ENCODE assay signal across 7 mouse cellular contexts in genomic region chr13:58035470-58036156, GRCm38 (mm10).
DNase-seq lines count a peak whose midpoint lies in the region; ATAC-seq and TF ChIP-seq lines count a peak whose summit lies in the region.

No protein-coding gene starts in this region.

- H3K9ac ChIP-seq in liver, postnatal 0 days (replicated peaks), result no peak overlapping the region
- H3K9ac ChIP-seq in stomach, embryonic 16.5 days (ENCODE audit: low read length), result no peak overlapping the region

- H3K36me3 ChIP-seq in liver, postnatal 0 days (replicated peaks; ENCODE audit: insufficient read depth, low read length), result 0 out of 2 replicates have a peak, but pooled peaks cover 8% of the 10 kb centered on the region
- H3K36me3 ChIP-seq in stomach, embryonic 16.5 days (ENCODE audit: control insufficient read depth, insufficient read depth, low read length), result no peaks in the 10 kb centered on the region

- no peaks in the 10 kb centered on the region for H3K27me3 ChIP-seq in liver, postnatal 0 days (ENCODE audit: insufficient read depth, low read length)
- H3K27me3 ChIP-seq in stomach, embryonic 16.5 days (ENCODE audit: control insufficient read depth, insufficient read depth, low read length), result no peaks in the 10 kb centered on the region

- TF ChIP-seq EP300 in liver, postnatal 0 days (IDR thresholded peaks at IDR 0.05; ENCODE audit: low read depth), result no peak

- no peak overlapping the region for H3K27ac ChIP-seq in liver, postnatal 0 days (ENCODE audit: low read depth)
- H3K27ac ChIP-seq in stomach, embryonic 16.5 days (ENCODE audit: low read length), result no peak overlapping the region

- 55% methylated on average over 10 of the region's 10 CpGs for WGBS in liver, postnatal 0 days (ENCODE audit: insufficient replicate concordance)
- 45% methylated on average over 10 of the region's 10 CpGs for WGBS in stomach, embryonic 16.5 days

- no peak for ATAC-seq in liver, postnatal 0 days
- peak; percentile 79 for ATAC-seq in stomach, embryonic 16.5 days (ENCODE audit: insufficient read depth, low FRiP score)

- TF ChIP-seq POLR2A in brain, embryonic 14.5 days (IDR thresholded peaks at IDR 0.05; ENCODE audit: borderline replicate concordance, extremely low read depth, insufficient read depth, insufficient read length, poor library complexity, severe bottlenecking), result no peak

- no peak overlapping the region for H3K4me3 ChIP-seq in liver, postnatal 0 days (ENCODE audit: low read depth, low read length)
- H3K4me3 ChIP-seq in stomach, embryonic 16.5 days (replicated peaks; ENCODE audit: low read length), result no peak overlapping the region

- no peak for TF ChIP-seq CTCF in brain, embryonic 14.5 days (IDR thresholded peaks at IDR 0.05; ENCODE audit: borderline replicate concordance, extremely low read depth, insufficient read depth, insufficient read length)
- no peak for TF ChIP-seq CTCF in liver, postnatal 0 days (IDR thresholded peaks at IDR 0.05; ENCODE audit: low read depth)

- no peaks in the 10 kb centered on the region for H3K4me1 ChIP-seq in liver, postnatal 0 days (ENCODE audit: insufficient read depth)
- H3K4me1 ChIP-seq in stomach, embryonic 16.5 days (ENCODE audit: control insufficient read depth, insufficient read depth, low read length), result no peaks in the 10 kb centered on the region

- DNase-seq in adrenal gland, adult 2 months, result peak; percentile 49
- peak; percentile 47 for DNase-seq in brain, embryonic 14.5 days (ENCODE audit: low read depth)
- DNase-seq in gastrocnemius, postnatal 25 days, result peak; percentile 50
- DNase-seq in kidney, adult 18-20 months, result peak; percentile 60
- DNase-seq in liver, postnatal 0 days, result peak; percentile 43
- no peak for DNase-seq in neural tube, embryonic 10.5 days (ENCODE audit: extremely low spot score, low spot score)

- no peaks in the 10 kb centered on the region for H3K9me3 ChIP-seq in liver, postnatal 0 days (ENCODE audit: low read length)
- H3K9me3 ChIP-seq in stomach, embryonic 16.5 days (replicated peaks; ENCODE audit: control insufficient read depth, low read length), result 0 out of 2 replicates have a peak, but pooled peaks cover 3% of the 10 kb centered on the region

- no peak overlapping the region for H3K4me2 ChIP-seq in liver, postnatal 0 days (ENCODE audit: low read depth, low read length)
- no peak overlapping the region for H3K4me2 ChIP-seq in stomach, embryonic 16.5 days (ENCODE audit: low read depth, low read length)
